Mouse (Mus musculus) bone marrow, adult 2 months (tissue): ENCODE results near the gene Tmem132c.

ENCODE experiments used
- CTCF ChIP-seq: fragments of 200-500 bp; IDR thresholded peaks from 2 replicates; pipeline ENCODE4 v1.5.1; 2011; ENCODE audit warnings: low read length, control low read depth; ENCODE audit not compliant: control insufficient read depth, insufficient read depth
- POLR2A ChIP-seq: fragments of 200-500 bp; IDR thresholded peaks from 2 replicates; pipeline ENCODE4 v1.6.1; 2011; ENCODE audit warnings: low read depth, mild to moderate bottlenecking, control low read depth, low read length, borderline replicate concordance; ENCODE audit not compliant: control insufficient read depth

DNA sequence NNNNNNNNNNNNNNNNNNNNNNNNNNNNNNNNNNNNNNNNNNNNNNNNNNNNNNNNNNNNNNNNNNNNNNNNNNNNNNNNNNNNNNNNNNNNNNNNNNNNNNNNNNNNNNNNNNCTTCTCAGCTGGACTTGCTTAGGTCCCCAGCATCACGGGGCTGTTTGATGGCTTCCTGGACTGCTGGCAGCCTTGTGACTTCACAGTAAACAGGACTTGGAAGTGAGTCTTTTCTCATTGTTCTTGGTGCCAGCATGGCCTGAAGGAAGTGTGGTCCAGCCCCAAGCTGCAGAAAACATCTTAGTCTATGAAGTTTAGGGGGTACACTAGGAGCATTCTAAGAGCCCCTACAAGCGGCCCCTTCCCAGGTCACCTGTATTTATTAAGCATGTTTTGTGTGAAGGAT, 83.0 kb downstream of the Tmem132c start:
- TF ChIP-seq CTCF (no peak), POLR2A (no peak)
